Mouse (Mus musculus) kidney, postnatal 0 days (tissue): ENCODE measurements at regions not wholly inside any gene's neighbourhood (a gene's known extent, or its start where the extent isn't known, plus 50 kb on each side); places are given as distances from the start of the nearest gene placed in this dataset.

Experiments
- ATAC-seq: fragments of 200-750 bp; cut with Nextera tagmentation; replicated peaks from 2 replicates; pipeline ENCODE4 v1.8.0; 2017; ENCODE audit warnings: low read depth, moderate number of reproducible peaks, moderate TSS enrichment, moderate library complexity; ENCODE audit not compliant: low FRiP score
- DNase-seq: peaks from one replicate; pipeline ENCODE4 v3.0.0-alpha.2; 2016; ENCODE audit warnings: low spot score
- H3K27ac ChIP-seq: fragments of 300-500 bp; sonication (generic); 2 replicates; pipeline ENCODE4 v1.5.1; 2014; ENCODE audit warnings: mild to moderate bottlenecking
- H3K27me3 ChIP-seq: fragments of 300-500 bp; sonication (generic); 2 replicates; pipeline ENCODE4 v1.6.1; 2014; ENCODE audit warnings: low read length, mixed read lengths; ENCODE audit not compliant: insufficient read depth
- H3K36me3 ChIP-seq: fragments of 300-500 bp; sonication (generic); 2 replicates; pipeline ENCODE4 v1.6.1; 2014; ENCODE audit warnings: low read length, mixed read lengths; ENCODE audit not compliant: insufficient read depth
- H3K4me1 ChIP-seq: fragments of 300-500 bp; sonication (generic); replicated peaks from 2 replicates; pipeline ENCODE4 v1.6.1; 2014; ENCODE audit warnings: antibody characterized with exemption, low read length, mixed read lengths; ENCODE audit not compliant: insufficient read depth
- H3K4me2 ChIP-seq: fragments of 300-500 bp; sonication (generic); 2 replicates; pipeline ENCODE4 v1.6.1; 2014; ENCODE audit warnings: mild to moderate bottlenecking, low read length, moderate library complexity, mixed read lengths
- H3K4me3 ChIP-seq: fragments of 300-500 bp; sonication (generic); replicated peaks from 2 replicates; pipeline ENCODE4 v1.5.1; 2014; ENCODE audit warnings: low read depth, low read length
- H3K9ac ChIP-seq: fragments of 300-500 bp; sonication (generic); 2 replicates; pipeline ENCODE4 v1.6.1; 2014; ENCODE audit warnings: low read depth, low read length
- H3K9me3 ChIP-seq: fragments of 300-500 bp; sonication (generic); replicated peaks from 2 replicates; pipeline ENCODE4 v1.6.1; 2016; ENCODE audit warnings: low read length, inconsistent platforms, mixed read lengths
- CTCF ChIP-seq: IDR thresholded peaks from 2 replicates; pipeline ENCODE4 v1.5.1; 2016; ENCODE audit warnings: antibody characterized with exemption, low read depth, mild to moderate bottlenecking, moderate library complexity
- WGBS: fragments of 180-500 bp; shearing (Covaris S2); extraction: QIAGEN DNeasy Blood & Tissue Kit; methylation state at CpG from one replicate; pipeline ENCODE4 v1.1.7; 2014; 5-methylcytosine and 5-hydroxymethylcytosine counted together

DNA sequence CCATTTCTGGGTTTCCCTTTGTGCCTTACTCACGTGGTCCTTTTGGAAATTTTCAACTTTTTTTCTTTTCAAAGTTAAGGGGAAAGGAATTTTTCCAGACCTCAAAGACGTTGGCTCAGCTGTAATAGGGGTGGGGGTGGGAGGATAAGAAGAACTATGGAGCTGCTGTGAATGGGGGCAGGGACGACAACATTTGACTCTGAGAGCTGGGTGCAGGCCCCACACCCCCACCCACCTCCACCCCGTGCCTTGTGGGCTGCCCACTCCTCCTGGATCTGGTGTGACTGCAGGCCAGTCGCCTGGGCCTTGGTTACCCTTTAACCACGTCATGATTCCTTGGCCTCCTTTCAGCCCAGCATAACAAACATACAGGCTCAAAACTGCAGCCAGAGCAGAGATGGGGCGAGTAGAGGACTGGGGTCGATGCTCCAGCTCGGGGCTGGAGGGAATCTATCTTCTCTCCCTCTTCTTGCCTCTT lies 110.6 kb upstream of the Mgme1 start:
- no peaks in the 10 kb centered on the region for H3K27me3 ChIP-seq
- H3K36me3 ChIP-seq: no peaks in the 10 kb centered on the region
- no peaks in the 10 kb centered on the region for H3K9me3 ChIP-seq
- H3K4me3 ChIP-seq: no peak overlapping the region
- H3K4me2 ChIP-seq: peak overlapping the region; percentile 2; the same call in 1 of the 2 replicates
- H3K9ac ChIP-seq: no peak overlapping the region
- H3K4me1 ChIP-seq: peaks cover 31% of the 10 kb centered on the region
- TF ChIP-seq CTCF: no peak
- ATAC-seq (peak; percentile 34), DNase-seq (peak; percentile 48)
- H3K27ac ChIP-seq: peak overlapping the region; percentile 74
- 29% methylated on average over 9 of the region's 9 CpGs for WGBS

DNA sequence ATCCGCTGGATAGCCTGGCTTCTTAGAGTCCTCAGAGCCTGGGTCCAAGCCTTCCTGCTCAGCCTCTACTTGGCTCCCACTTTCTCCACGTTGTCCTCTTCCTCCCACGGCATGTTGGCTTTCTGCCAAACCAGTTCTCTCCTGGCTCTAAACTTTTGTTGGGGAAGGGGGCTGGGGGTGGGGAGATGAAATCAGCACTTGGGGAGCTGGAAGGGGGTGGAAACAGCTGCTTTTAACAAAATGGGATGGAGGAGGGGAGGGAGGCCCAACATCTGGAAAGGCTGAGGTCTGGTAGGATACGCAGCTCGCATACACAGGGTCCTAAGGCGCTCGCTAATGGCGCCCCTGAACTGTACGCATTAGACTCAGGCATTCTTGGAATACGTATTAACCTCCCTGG lies 110.0 kb upstream of the Mgme1 start:
- DNase-seq (peak; percentile 63), ATAC-seq (0 out of 2 replicates have a peak, but pooled peaks have one; percentile 19)
- H3K36me3 ChIP-seq: no peaks in the 10 kb centered on the region
- H3K4me2 ChIP-seq: peak overlapping the region; percentile 2; the same call in 1 of the 2 replicates
- WGBS: 42% methylated on average over 10 of the region's 10 CpGs
- no peaks in the 10 kb centered on the region for H3K9me3 ChIP-seq
- peak overlapping the region; percentile 74 for H3K27ac ChIP-seq
- peaks cover 31% of the 10 kb centered on the region for H3K4me1 ChIP-seq
- no peak overlapping the region for H3K9ac ChIP-seq
- no peak overlapping the region for H3K4me3 ChIP-seq
- H3K27me3 ChIP-seq: no peaks in the 10 kb centered on the region
- no peak for TF ChIP-seq CTCF

DNA sequence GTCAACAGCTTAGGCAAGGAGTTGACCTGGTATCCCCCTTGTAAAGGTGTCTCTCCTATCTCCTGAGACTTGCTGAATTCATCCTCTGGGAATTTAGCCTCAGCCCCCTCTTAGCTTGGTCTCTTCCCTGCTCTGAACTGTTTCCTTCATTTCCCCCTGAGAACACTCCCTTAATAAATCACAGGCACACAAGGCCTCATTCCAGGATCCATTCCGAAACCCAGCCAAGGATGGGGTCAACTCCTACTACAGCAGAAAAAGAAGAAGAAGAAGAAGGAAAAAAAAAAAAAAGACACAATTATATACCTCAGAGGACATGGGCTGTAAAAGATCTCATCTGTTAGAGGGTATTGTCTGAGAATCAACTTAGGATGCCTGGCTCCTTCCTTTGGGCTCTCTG lies 108.6 kb upstream of the Mgme1 start:
- no peaks in the 10 kb centered on the region for H3K9me3 ChIP-seq
- H3K4me3 ChIP-seq: no peak overlapping the region
- H3K4me2 ChIP-seq: no peak overlapping the region
- H3K27ac ChIP-seq: no peak overlapping the region
- 30% methylated on average over 1 of the region's 1 CpGs for WGBS
- TF ChIP-seq CTCF: no peak
- no peaks in the 10 kb centered on the region for H3K36me3 ChIP-seq
- ATAC-seq: no peak
- DNase-seq: peak; percentile 85
- no peak overlapping the region for H3K9ac ChIP-seq
- peaks cover 31% of the 10 kb centered on the region for H3K4me1 ChIP-seq
- no peaks in the 10 kb centered on the region for H3K27me3 ChIP-seq

DNA sequence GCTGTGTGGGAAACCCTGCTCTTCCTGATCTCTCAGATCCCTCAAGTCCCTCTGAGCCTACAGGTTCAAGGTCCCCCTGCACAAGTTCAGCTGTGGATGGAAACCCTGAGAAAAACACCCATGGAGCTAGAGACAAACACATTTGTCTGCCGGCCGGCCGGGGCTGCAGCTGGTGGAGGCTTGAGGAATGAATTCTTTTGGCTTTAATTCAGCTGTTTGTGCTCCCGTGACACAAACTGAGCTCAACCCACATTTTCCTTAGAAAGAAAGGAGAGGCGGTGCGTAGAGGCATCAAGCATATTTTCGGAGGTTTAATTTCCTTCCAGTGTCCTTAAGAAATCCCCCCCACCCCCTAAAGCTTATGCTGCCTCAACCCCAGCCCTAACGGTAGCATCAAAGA lies 106.4 kb upstream of the Mgme1 start:
- DNase-seq (peak; percentile 89), ATAC-seq (no peak)
- no peaks in the 10 kb centered on the region for H3K27me3 ChIP-seq
- no peaks in the 10 kb centered on the region for H3K36me3 ChIP-seq
- H3K4me1 ChIP-seq: peaks cover 25% of the 10 kb centered on the region
- H3K9me3 ChIP-seq: no peaks in the 10 kb centered on the region
- 0 out of 2 replicates have a peak overlapping the region, but pooled peaks have one; percentile 24 for H3K9ac ChIP-seq
- peak overlapping the region; percentile 92 for H3K27ac ChIP-seq
- 0 out of 2 replicates have a peak overlapping the region, but pooled peaks have one; percentile 1 for H3K4me3 ChIP-seq
- TF ChIP-seq CTCF: no peak
- H3K4me2 ChIP-seq: peak overlapping the region; percentile 93
- WGBS: 11% methylated on average over 8 of the region's 8 CpGs

DNA sequence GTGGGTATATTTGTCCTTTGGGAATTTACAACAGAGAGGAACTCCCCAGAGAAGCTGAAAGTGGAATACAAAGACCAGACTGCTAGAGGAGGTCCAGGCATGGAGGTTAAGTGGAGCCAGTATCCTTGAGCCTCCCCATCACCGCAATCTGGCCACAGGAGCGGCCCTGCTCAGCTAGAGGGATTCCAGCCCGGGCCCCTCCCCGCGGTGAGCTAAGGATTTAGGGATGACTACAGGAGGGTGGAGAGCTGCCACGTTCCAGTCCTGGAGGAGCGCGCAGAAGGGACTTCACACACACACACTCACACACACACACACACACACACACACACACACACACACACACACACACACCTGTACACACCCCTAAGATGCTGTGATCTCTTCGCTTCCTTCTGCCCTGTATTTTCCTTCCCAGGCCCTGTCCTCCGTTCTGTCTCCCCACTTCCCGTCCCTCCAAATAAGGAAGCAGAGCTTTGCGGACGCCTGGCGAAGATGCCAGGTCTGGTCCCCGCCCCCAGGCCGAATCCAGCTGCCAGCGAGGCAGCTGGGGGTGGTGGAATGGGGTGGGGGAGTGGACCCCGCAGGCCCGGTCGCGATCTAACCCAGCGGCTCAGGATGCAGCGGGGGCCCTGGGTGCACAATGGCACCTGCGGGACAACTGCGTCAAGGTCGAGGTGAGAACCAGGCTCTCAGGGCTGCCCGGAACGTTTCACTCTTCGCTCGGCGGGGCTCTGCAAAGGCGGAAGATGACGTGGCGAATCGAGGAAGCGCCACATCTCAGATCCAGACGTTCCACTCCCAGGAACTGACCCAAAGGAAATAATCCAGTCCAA lies 105.3 kb upstream of the Mgme1 start:
- Histone ChIP-seq H3K27me3 (no peaks in the 10 kb centered on the region), H3K9ac (peak overlapping the region; percentile 77), H3K4me2 (peak overlapping the region; percentile 93), H3K9me3 (no peaks in the 10 kb centered on the region), H3K27ac (peak overlapping the region; percentile 92), H3K36me3 (no peaks in the 10 kb centered on the region), H3K4me1 (peaks cover 27% of the 10 kb centered on the region), H3K4me3 (peak overlapping the region; percentile 67)
- no peak for TF ChIP-seq CTCF
- WGBS: 0% methylated on average over 37 of the region's 37 CpGs
- ATAC-seq: peak; percentile 65
- peak; percentile 87 for DNase-seq

DNA sequence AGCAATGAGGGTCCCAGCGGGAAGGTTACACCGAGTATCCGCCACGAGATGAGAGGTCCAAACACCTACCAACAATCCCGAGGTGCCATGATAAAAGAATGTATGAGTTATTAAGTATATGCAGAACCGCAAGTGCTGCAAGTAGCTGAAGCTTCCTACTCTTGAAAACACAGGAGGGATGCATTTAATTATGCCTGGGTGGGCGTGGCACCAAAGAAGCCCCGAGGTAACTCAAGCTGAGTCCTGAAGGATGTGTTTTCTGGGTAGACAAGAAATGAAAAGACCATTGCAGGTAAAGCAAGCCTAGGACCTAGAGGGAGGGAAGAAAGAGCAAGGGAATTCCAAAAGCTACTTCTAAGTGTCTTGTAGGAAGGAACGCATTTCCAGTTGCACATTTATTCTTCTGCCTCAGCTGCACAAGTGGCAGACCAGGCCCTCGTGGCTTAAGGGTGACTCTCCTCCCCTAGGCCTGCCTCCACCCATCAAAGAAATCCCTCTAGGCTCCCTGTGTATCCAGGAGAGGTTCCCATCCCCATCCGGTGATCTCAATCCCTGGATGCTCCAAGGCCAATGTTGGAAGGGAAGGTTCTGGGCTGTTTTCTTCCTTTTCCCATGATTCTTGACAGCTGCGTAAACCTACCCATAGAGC lies 104.2 kb upstream of the Mgme1 start:
- Histone ChIP-seq H3K4me2 (peak overlapping the region; percentile 93), H3K9me3 (no peaks in the 10 kb centered on the region), H3K9ac (peak overlapping the region; percentile 77), H3K4me3 (peak overlapping the region; percentile 67), H3K27me3 (no peaks in the 10 kb centered on the region), H3K36me3 (no peaks in the 10 kb centered on the region), H3K4me1 (peaks cover 20% of the 10 kb centered on the region), H3K27ac (peak overlapping the region; percentile 92)
- WGBS: 28% methylated on average over 12 of the region's 12 CpGs
- TF ChIP-seq CTCF: no peak
- ATAC-seq: no peak
- no peak for DNase-seq
